Mouse (Mus musculus): ENCODE results near the gene Synj2.

GRCm38 (mm10) chr17:5978505-5979077 is 37.5 kb downstream of the Synj2 start:
- TF ChIP-seq POLR2A (IDR thresholded peaks at IDR 0.05; ENCODE audit: insufficient read depth, low read depth, low read length): no peak
- TF ChIP-seq CTCF (IDR thresholded peaks at IDR 0.05; ENCODE audit: insufficient read depth, low read depth, low read length): no peak

All from olfactory bulb, adult 2 months (tissue).